Mouse (Mus musculus): Measurements from ENCODE around the gene Serpina3a. TPM values are rescaled to one million over a fixed set of nuclear protein-coding genes. Genes with fewer than 3 reads are reported as not detected.

Gene Serpina3a
- total RNA-seq, 2 experiments from 2014 or later: not detected

DNA sequence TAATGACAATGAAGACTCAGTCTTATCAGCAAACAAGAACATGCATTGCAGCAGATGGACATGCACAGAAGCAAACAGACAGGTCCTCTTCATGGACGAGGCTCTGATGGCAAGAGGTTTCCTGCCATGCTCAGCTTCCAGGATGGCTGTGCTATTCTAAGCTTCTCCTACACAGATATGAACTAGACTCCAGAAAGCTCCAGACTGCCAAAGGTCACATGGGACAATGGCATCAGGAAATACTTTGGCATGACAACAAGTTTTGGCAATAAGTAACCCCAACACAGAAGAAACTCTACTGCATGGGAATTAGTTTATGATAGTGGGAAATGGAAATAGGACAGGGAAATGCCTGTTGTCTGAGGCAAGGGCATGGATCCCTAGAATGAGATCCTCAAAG lies 30.8 kb downstream of the Serpina3a start:
- DNase-seq: no peak

DNA sequence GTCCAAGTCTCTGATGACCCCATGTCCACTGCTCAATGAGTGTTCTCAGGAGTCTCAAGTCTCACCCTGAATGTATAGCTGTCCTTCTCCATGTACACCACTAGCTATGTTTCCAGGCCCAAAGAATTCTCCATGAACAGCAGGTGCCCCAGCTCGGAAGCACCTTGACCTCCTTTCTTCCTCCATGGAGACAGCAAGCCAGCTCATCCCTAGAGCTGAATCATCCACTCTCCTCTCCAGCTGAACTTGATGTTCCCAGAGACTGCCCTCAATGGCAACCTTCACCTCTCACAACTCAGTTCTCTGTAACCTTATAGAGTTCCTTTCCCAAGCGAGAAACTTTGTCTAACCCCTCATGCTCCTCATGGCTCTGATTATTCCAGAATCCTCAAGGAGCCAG lies 33.0 kb downstream of the Serpina3a start:
- DNase-seq: no peak

DNA sequence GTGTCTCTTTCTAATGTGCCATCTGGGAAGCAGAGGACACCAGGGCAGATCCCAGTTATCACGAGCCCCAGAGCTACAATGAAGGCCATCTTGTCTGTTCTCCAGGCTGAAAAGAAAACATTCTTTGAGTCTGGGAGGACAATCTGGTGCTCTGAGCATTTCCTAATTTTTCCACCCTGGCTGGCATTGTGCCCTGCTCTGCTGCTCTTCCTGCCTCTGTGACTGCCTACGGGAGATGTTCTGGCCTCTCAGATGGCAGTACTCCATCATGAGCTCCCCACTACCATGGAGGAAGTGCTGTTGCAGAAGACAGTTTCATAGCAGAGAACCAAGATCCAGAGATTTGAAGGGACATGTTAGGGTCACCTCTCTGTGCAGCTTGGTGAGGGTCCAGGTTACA lies 39.5 kb downstream of the Serpina3a start:
- DNase-seq: no peak

DNA sequence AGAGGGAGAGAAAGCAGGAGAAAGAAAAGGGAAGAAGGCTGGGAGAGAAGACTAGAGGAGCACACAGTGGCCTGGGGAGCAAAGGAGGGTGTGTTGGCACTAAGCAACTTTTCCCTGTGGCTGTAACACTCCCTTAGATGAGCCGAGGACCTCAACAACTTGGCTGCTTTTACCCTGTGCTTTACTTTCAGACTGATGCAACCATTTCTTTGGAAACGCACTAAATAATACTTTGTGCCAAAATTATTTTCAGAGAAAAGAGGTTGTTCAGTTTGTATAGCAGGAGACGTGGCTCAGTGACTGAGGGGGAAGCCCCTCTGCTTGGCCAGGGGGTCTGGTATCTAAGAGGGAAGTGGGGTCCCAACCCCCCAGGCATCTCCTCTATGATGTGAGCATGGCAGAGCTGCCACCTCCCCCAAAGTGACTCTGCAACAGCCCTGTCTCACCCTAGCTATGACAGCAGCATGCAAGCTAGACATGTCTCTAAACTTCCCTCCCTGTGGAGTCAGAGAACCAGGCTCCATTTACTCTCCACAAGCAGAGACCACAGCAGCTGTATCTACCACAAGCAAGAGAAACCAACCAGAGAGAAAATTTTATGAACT lies 40.6 kb downstream of the Serpina3a start:
- peak; percentile 15 for DNase-seq

DNA sequence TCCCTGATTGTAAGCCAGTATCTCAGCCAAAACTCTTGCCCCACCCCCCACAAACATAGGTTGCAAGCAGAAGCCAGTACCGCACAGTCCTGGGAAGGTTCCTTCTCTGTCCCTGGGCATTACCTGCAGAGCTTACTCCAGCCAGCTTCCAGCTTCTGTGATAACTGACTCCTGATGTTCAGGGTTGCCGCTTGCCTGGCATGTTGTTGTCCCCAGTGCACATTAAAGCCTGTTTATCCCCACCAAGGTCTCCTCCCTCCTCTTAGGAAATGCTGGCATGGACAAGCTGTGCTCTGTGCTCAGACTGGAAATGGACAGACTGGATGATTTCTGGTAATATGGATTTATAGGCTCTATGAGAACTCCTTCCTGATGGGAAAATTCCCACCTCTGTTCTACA lies 41.1 kb downstream of the Serpina3a start, which contains the start of gene Serpina3c:
Gene Serpina3c (minus strand): TSS at position 215 of the 400 bp plus-strand sequence.
- DNase-seq: peak; percentile 30

Other genes starting within 250 kb of the Serpina3a start
- 100 to 1,000 TPM; 292 to 744 TPM for gene Serpina1a, start 249.2 kb upstream of the Serpina3a start, total RNA-seq (2021)
- gene Serpina1c, start 207.8 kb upstream of the Serpina3a start, total RNA-seq (2021): 100 to 1,000 TPM; 280 to 719 TPM
- 100 to 1,000 TPM; 155 to 364 TPM for gene Serpina1e, start 153.7 kb upstream of the Serpina3a start, total RNA-seq (2021)
- gene Serpina11, start 122.8 kb upstream of the Serpina3a start, total RNA-seq (2021): 10 to 100 TPM; 15.8 to 45.3 TPM
- under 1 TPM in 1 of 2 experiments, not detected in 1; 0.12 TPM for gene Serpina9, start 99.0 kb upstream of the Serpina3a start, total RNA-seq (2021)
- under 1 TPM; 0.36 TPM for gene Serpina12, start 68.3 kb upstream of the Serpina3a start, total RNA-seq (2021)
- gene Serpina5, start 11.6 kb upstream of the Serpina3a start, total RNA-seq (2021): under 1 TPM; 0.12 to 0.18 TPM
- under 1 TPM in 1 of 2 experiments, not detected in 1; 0.21 TPM for gene Serpina3b, start 15.3 kb downstream of the Serpina3a start, total RNA-seq (2021)
- 1 to 10 TPM; 3.1 to 6.1 TPM for gene Serpina3c, start 41.1 kb downstream of the Serpina3a start, total RNA-seq (2021)
- 1 to 10 TPM; 1.4 to 1.5 TPM for gene Serpina3f, start 101.8 kb downstream of the Serpina3a start, total RNA-seq (2021)
- 10 to 100 TPM; 14.3 to 16.7 TPM for gene Serpina3g, start 123.5 kb downstream of the Serpina3a start, total RNA-seq (2021)
- gene Serpina3i, start 150.4 kb downstream of the Serpina3a start, total RNA-seq (2021): 1 to 10 TPM; 1.2 to 2.4 TPM
- not detected for gene Serpina3j, start 201.8 kb downstream of the Serpina3a start, total RNA-seq (2021)
- 100 to 1,000 TPM; 111 to 340 TPM for gene Serpina3k, start 225.8 kb downstream of the Serpina3a start, total RNA-seq (2021)
- gene Serpina3m, start 225.8 kb downstream of the Serpina3a start, total RNA-seq (2021): 100 to 1,000 TPM in 1 of 2 experiments, 10 to 100 TPM in 1; 40.0 to 128 TPM